Mouse (Mus musculus) right cerebral cortex, postnatal 10 days (tissue): ENCODE measurements around the gene Hoxd13.

ENCODE experiments used
- DNase-seq, 2 experiments: peaks; one replicate each; pipeline ENCODE4 v3.0.0; 2021; ENCODE audit warnings: low spot score in 2 of 2

The Hoxd13 gene

DNA sequence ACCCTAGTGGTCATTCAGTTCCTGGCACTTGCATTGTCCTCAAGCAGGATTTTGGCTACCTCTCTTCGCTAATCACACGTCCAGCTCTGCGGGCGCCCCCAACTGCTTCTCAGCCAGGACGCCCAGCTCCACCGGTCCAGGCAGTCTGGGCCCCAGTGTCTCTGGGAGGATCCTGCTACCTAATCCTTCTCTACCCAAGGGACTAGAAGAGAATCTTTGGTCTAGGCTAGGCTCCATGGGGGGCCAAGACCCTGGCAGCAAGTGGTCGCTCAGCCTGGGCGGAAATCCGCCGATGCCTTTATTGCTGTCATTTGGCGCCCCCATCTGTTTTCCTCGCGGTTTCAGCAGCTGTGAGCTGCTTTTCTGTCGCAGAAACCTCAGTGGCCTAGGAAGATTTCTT is 6.4 kb upstream of the Hoxd13 start:
- DNase-seq, result peak; percentile 65 to 75

GRCm38 (mm10) chr2:74663291-74663925 is 4.7 kb upstream of the Hoxd13 start:
- DNase-seq, result peak; percentile 68 to 79

GRCm38 (mm10) chr2:74666411-74666810 is 1.7 kb upstream of the Hoxd13 start:
- DNase-seq, result no peak

GRCm38 (mm10) chr2:74667191-74667841 is 794 bp upstream of the Hoxd13 start:
- DNase-seq, result no peak

DNA sequence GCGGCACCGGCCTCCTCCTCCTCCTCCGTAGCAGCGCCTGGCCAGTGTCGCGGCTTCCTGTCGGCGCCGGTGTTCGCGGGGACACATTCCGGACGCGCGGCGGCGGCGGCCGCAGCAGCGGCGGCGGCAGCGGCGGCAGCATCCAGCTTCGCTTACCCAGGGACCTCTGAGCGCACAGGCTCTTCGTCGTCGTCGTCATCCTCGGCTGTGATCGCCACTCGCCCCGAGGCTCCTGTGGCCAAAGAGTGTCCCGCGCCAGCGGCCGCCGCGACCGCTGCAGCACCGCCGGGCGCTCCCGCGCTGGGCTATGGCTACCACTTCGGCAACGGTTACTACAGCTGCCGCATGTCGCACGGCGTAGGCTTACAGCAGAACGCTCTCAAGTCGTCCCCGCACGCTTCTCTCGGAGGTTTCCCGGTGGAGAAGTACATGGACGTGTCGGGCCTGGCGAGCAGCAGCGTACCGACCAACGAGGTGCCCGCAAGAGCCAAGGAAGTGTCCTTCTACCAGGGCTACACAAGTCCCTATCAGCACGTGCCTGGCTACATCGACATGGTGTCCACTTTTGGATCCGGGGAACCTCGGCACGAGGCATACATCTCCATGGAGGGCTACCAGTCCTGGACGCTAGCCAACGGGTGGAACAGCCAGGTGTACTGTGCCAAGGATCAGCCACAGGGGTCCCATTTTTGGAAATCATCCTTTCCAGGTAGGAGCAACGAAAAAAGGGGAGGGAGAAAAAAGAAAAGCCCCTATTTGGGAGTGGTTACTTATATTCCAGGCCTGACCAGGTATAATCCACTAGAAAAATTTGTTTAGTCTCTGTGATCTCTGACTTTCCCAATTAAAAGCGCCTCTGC is 490 bp downstream of the Hoxd13 start:
- DNase-seq, result peak in 1 of 2 experiments; percentile 30

DNA sequence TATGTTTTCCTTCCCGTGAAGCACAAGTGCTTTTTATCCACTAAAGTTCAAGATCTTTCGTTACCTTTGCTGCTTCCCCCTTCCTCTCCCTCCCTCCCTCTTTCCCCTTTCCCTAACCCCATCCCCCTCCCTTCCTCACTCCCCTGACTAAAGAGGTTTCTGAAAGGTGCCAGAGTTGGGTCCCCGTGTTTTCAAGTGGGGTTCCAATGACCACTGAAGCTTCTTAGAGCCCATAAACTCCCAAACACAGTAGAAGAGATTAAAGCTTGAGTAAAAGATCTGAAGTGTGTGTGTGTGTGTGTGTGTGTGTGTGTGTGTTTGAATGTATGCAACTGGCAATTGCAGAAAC is 1.1 kb downstream of the Hoxd13 start:
- no peak for DNase-seq

DNA sequence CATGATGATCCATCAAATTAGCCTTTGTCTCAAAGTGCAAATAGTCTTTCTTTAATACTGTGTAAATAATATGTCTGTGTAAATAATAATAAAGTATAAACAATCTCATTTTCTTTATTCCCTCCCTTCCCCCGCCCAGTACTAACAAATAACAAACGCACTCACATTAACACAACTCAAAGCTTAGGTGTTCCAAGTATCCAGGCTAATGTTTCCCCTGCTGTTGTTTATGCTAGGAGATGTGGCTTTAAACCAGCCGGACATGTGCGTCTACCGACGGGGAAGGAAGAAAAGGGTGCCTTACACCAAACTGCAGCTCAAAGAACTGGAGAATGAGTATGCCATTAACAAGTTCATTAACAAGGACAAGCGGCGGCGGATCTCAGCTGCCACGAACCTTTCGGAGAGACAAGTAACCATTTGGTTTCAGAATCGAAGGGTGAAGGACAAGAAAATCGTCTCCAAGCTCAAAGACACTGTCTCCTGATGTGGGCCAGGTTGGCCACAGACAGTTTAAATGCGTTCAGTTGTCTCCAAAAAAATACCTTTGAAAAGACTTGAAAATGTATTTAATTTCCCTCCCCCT is 1.6 kb downstream of the Hoxd13 start:
- no peak for DNase-seq

DNA sequence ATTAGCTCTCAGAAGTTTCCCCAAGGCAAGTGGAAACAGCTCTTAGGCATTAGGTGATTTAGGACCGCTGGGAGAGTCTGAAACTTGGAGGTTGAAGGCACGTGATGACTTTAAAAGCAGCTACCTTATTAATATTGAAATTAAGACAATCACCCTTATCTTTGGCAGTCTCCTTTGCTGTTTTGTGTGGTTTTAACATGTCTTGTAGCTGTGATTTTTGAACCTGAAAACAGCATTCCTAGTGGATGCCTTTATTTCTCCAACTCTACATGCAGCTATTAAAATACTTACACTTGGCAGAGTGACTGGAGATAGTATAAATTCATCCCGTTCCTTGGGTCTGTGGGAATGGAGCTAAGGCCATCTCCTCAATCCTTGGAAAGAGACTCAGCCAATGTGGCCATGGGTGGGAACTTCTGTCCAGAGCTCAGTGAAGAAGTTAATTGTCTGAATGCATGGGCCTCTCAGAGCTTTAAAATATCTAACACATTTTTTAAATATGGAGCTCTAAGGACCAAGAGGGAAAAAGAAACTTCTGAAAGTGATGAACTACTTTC is 2.6 kb downstream of the Hoxd13 start:
- no peak for DNase-seq

- no peak for DNase-seq
These were observed 3.7 kb downstream of the Hoxd13 start for GRCm38 (mm10) chr2:74671847-74672246.

DNA sequence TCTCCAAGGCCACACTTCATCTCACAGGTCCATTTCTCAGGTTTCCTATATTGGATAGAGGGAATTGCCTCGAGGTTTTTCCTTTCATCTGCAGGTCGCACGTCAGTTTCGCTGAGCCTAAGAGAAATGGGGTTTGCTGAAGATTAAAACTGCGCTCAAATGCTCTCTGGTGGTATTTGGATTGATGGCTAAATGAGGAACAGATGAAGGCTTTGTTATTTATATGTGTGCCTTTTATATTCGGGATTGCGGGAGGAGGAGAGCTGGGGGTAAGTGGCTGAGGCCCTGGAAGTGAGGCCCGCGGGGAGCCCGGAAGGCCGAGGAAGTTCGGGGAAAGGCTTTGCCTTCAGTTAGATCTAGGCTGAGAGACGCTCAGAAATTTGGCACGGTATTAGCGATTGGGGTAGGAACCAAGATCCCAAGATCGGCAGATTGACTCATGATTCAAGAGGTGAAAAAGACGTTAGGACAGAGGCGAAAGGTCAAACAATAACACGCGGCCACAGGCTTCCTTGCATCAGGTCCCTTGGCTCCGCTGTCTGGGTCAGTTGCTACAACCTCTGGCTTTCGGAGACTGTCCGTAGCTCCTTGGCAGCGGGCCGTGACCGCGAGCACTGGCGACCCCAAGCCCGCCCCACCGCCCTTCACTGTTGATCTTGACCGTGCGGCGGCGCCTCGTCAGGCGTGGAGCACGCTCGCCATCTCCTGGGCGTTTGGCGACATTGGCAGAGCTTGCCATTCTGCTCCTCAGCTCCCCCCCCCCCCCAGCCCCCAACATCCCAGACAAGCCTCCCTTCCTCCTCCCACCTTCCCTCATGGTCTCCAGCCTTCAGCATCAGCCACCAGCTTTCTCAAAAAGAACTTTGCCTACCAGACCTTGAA is 4.6 kb downstream of the Hoxd13 start:
- no peak for DNase-seq

DNA sequence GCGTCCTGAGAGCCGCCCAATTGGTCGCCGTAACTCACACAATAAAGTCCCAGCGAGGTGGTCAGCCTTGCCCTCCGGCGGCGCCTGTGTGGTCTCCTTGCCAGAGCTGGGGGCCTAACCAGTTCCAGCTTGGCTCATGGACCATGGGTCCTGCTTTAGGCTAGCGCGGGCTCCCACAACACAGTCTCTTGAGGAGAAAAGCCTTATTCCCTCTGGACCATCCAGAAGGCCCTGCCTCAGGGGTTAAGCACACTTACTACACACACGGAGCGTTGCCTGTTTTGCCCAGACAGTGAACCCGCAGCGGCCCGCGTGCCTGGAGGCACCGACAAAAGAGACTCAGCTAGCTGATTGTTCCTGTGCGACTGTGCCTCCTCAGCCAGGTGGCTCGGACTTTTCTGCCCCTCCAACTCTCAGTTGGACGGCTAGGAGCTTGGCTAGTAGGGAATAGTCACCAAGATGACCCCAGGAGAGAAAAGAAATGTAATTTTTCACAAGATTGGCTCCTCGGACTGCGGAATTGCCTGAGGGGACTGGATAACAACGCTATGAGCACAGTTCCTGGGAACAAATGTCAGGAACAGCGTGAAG is 5.8 kb downstream of the Hoxd13 start:
- DNase-seq, result no peak

- DNase-seq, result no peak
These were observed 7.0 kb downstream of the Hoxd13 start, which contains the start of gene Hoxd12 for GRCm38 (mm10) chr2:74674881-74675665. TSS of gene Hoxd12 (plus strand) at chr2:74675013.

GRCm38 (mm10) chr2:74675666-74676282 is 7.7 kb downstream of the Hoxd13 start:
- DNase-seq, result no peak

GRCm38 (mm10) chr2:74676376-74677052 is 8.4 kb downstream of the Hoxd13 start:
- DNase-seq, result no peak

- no peak for DNase-seq
These were observed 9.0 kb downstream of the Hoxd13 start for GRCm38 (mm10) chr2:74677106-74677505.

DNA sequence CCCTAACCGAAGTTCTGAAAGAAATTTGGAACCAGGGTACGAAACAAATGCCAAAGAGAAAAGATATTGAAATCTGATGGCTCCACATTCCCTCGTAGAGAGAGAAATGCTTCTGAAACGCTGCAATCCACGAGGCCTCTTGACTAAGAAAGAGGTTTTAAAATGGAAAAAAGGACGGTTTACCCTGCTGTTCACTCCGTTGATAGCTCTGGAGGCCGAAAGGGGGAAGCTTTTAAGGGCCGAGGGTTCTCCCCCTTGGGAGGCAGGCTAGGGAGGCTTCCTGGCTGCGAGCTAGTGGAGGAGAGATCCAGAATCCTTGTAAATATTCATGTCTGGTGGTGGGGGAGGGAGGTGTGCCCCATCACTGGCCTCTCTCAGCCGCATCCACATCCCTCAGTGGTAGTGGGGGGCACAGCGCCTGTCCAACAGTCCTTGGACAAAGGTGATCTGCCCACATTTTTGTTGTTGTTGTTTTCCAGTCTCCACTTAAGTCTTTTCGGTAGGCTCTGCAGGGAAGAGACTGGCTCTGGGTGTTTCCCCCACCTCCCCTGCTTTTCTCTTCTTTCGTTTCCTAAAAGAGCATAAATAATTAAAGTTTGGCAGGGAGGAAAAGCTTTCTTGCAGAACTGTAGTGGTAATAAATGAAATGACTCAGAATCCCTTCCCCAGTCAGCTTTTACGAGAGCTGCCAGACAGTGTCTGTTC is 10.9 kb downstream of the Hoxd13 start, which contains the start of gene Hoxd11:
Gene Hoxd11 (plus strand): TSS at position 667 of the 705 bp plus-strand sequence.
- DNase-seq, result no peak

- DNase-seq, result no peak
These were observed 11.5 kb downstream of the Hoxd13 start for GRCm38 (mm10) chr2:74679596-74679971.

GRCm38 (mm10) chr2:74679980-74680379 is 11.9 kb downstream of the Hoxd13 start:
- no peak for DNase-seq
